Mouse (Mus musculus) embryonic facial prominence, embryonic 11.5 days (tissue): ENCODE results near the gene Neurl3. TPM values are rescaled to one million over a fixed set of nuclear protein-coding genes. Genes with fewer than 3 reads are reported as not detected.

Experiments used
- ATAC-seq: fragments of 200-750 bp; cut with Nextera tagmentation; replicated peaks from 2 replicates; pipeline ENCODE4 v1.8.0; 2017; ENCODE audit warnings: low read depth; ENCODE audit not compliant: insufficient number of reproducible peaks, low FRiP score, low TSS enrichment
- DNase-seq: peaks from one replicate; pipeline ENCODE4 v3.0.0-alpha.2; 2015; ENCODE audit warnings: low spot score
- H3K27ac ChIP-seq: fragments of 300-500 bp; sonication (generic); replicated peaks from 2 replicates; pipeline ENCODE4 v1.5.1; 2014; ENCODE audit warnings: mild to moderate bottlenecking, low read depth, low read length, control low read depth
- H3K27me3 ChIP-seq: fragments of 300-500 bp; sonication (generic); 2 replicates; pipeline ENCODE4 v1.6.1; 2014; ENCODE audit warnings: mild to moderate bottlenecking, low read length, moderate library complexity, mixed read lengths; ENCODE audit not compliant: control insufficient read depth, insufficient read depth
- H3K36me3 ChIP-seq: fragments of 300-500 bp; sonication (generic); replicated peaks from 2 replicates; pipeline ENCODE4 v1.6.1; 2014; ENCODE audit warnings: low read depth, mild to moderate bottlenecking, low read length, moderate library complexity, mixed read lengths; ENCODE audit not compliant: control insufficient read depth, insufficient read depth
- H3K4me1 ChIP-seq: fragments of 300-500 bp; sonication (generic); 2 replicates; pipeline ENCODE4 v1.6.1; 2014; ENCODE audit warnings: low read length, mixed read lengths; ENCODE audit not compliant: control insufficient read depth, insufficient read depth
- H3K4me2 ChIP-seq: fragments of 300-500 bp; sonication (generic); 2 replicates; pipeline ENCODE4 v1.6.1; 2014; ENCODE audit warnings: low read depth, mild to moderate bottlenecking, control low read depth, low read length, moderate library complexity
- H3K4me3 ChIP-seq: fragments of 300-500 bp; sonication (generic); 2 replicates; pipeline ENCODE4 v1.5.1; 2014; ENCODE audit warnings: low read depth, low read length, control low read depth
- H3K9ac ChIP-seq: fragments of 300-500 bp; sonication (generic); replicated peaks from 2 replicates; pipeline ENCODE4 v1.6.1; 2014; ENCODE audit warnings: mild to moderate bottlenecking, control low read depth, low read length
- H3K9me3 ChIP-seq: fragments of 300-500 bp; sonication (generic); replicated peaks from 2 replicates; pipeline ENCODE4 v1.6.1; 2016; ENCODE audit warnings: mild to moderate bottlenecking, low read length, inconsistent platforms, mixed read lengths; ENCODE audit not compliant: control insufficient read depth
- WGBS: fragments of 180-500 bp; shearing (Covaris S2); extraction: QIAGEN DNeasy Blood & Tissue Kit; methylation state at CpG from one replicate; pipeline ENCODE4 v1.1.7; 2014; 5-methylcytosine and 5-hydroxymethylcytosine counted together
- polyA plus RNA-seq: library from polyadenylated mRNA; unstranded; fragments of >200 nt; fragmentation: Nextera tagmentation; extraction: Ambion mirVana; gene quantifications from 2 replicates; pipeline ENCODE4 v1.2.1, GENCODE M21; 2014

The Neurl3 gene
- polyA plus RNA-seq, 1 experiment from 2014 or later, result 1.2 TPM

DNA sequence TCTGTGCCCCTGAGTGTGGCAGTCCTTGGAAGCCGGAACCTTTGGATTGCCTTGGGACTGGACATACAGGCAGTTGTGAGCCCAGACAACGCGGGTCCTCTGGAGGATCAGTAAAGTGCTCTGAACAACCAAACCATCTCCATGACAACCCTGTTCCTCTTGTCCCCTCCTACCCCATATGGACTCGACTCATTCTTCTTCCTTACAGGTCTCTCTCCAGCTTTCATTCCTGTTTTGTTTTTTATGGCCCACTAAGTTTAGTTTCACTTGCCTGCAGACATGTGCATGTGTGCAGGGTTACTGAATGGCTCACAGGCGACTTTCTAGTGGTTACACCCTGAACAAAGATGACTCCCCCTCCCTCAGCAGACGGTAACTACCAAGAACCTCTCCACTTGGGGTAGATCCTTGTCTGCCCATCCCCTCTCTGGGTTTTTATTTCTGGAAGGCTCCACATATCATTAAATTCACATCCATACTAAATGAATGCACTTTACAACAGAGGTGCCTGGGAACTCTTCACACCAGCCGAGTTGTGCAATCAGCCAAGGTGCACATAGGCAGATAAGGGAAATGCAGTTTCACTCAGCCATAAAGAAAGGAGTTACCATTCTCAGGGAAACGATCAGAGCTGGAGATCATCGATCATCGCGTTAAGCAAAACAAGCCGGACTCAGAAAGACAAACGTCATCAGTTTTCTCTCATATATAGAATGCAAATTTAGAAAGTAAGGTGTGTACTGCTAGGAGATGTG is 1.3 kb upstream of the Neurl3 start:
- Histone ChIP-seq H3K27me3 (no peaks in the 10 kb centered on the region), H3K4me2 (no peak overlapping the region), H3K9ac (no peak overlapping the region), H3K9me3 (no peaks in the 10 kb centered on the region), H3K27ac (no peak overlapping the region), H3K4me1 (peaks cover 6% of the 10 kb centered on the region), H3K36me3 (no peaks in the 10 kb centered on the region), H3K4me3 (no peak overlapping the region)
- ATAC-seq, result no peak
- no peak for DNase-seq
- WGBS, result 82% methylated on average over 13 of the region's 13 CpGs

GRCm38 (mm10) chr1:36273288-36273687 is 1.2 kb downstream of the Neurl3 start:
- ATAC-seq, result no peak
- Histone ChIP-seq H3K9ac (no peak overlapping the region; the same call in 1 of the 2 replicates), H3K4me3 (no peak overlapping the region), H3K4me1 (peaks cover 6% of the 10 kb centered on the region), H3K9me3 (no peaks in the 10 kb centered on the region), H3K27me3 (peaks cover 2% of the 10 kb centered on the region; the same call in 1 of the 2 replicates), H3K36me3 (no peaks in the 10 kb centered on the region), H3K27ac (no peak overlapping the region), H3K4me2 (no peak overlapping the region)
- DNase-seq, result peak; percentile 9
- WGBS, result 36% methylated on average over 9 of the region's 9 CpGs

GRCm38 (mm10) chr1:36272546-36272945 is 1.9 kb downstream of the Neurl3 start:
- ATAC-seq (no peak), DNase-seq (no peak)
- WGBS, result 83% methylated on average over 5 of the region's 5 CpGs
- no peaks in the 10 kb centered on the region for H3K9me3 ChIP-seq
- no peak overlapping the region for H3K4me2 ChIP-seq
- no peak overlapping the region for H3K9ac ChIP-seq
- H3K36me3 ChIP-seq, result no peaks in the 10 kb centered on the region
- H3K4me1 ChIP-seq, result peaks cover 6% of the 10 kb centered on the region
- no peak overlapping the region for H3K27ac ChIP-seq
- peaks cover 2% of the 10 kb centered on the region; the same call in 1 of the 2 replicates for H3K27me3 ChIP-seq
- H3K4me3 ChIP-seq, result no peak overlapping the region

DNA sequence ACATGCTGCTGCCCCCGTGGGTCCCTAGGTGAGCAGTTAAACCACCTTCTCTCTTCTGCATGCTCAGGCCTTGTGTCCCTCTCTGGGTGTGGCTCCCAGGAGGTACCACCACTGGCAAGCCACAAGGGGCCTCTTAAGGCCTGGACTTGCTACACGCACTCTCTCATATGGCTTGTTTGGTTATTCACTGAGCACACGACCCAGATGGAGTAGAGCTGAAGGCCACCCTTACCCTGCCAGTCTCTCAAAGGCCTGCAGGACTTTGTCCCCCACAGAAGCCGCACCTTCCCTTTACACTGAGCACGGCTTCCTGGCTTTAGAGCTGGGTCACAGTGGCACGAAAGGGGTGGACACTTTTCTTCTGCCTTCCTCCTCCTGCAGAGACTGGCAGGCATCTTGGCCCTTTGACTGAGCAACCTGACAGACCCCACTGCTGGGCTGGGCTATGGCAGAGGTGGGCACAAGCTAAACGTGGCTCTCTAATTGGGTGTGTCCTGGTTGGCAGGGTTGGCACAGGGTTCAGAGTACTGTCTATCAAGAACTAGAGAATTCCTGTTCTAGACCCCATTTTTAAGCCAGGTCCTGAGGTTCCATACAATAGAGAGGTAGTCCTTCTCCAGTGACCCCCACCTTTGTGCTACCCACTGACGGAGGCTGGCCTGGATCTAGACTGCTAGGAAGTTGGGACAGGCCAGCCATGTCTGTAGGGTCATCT is 2.8 kb downstream of the Neurl3 start:
- Histone ChIP-seq H3K4me2 (no peak overlapping the region), H3K9ac (no peak overlapping the region), H3K36me3 (no peaks in the 10 kb centered on the region), H3K27me3 (peaks cover 2% of the 10 kb centered on the region; the same call in 1 of the 2 replicates), H3K4me3 (no peak overlapping the region), H3K4me1 (peaks cover 6% of the 10 kb centered on the region), H3K9me3 (no peaks in the 10 kb centered on the region), H3K27ac (no peak overlapping the region)
- ATAC-seq (no peak), DNase-seq (no peak)
- WGBS, result 77% methylated on average over 8 of the region's 8 CpGs

DNA sequence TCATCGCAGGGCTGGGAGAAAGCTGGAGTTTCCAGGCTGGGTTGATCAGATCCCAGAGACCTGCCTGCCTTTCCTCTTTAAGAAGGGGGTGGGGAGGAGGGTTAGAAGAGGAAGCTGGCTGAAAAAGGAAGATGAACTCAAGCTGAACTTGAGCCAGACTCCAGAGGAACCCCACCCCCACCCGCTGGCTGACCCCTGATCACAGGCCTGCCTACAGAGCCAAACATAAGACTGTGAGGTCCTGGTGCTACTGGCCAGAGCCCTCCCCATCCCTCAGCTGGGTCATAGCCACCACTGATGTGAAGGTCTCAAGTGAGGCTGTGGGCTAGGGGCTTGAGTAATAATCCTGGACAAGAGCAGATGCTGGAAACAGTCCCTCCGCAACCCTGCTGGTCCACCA is 3.8 kb downstream of the Neurl3 start:
- DNase-seq, result peak; percentile 33

GRCm38 (mm10) chr1:36269121-36269795 is 5.2 kb downstream of the Neurl3 start:
- no peak overlapping the region for H3K27ac ChIP-seq
- peak; percentile 19 for DNase-seq
- peak overlapping the region; percentile 25 for H3K4me2 ChIP-seq
- H3K27me3 ChIP-seq, result peaks cover 2% of the 10 kb centered on the region; the same call in 1 of the 2 replicates
- no peaks in the 10 kb centered on the region for H3K9me3 ChIP-seq
- no peaks in the 10 kb centered on the region for H3K36me3 ChIP-seq
- WGBS, result 35% methylated on average over 54 of the region's 54 CpGs
- H3K4me3 ChIP-seq, result peak overlapping the region; percentile 12; the same call in 1 of the 2 replicates
- H3K9ac ChIP-seq, result 0 out of 2 replicates have a peak overlapping the region, but pooled peaks have one; percentile 27
- ATAC-seq, result no peak
- peaks cover 6% of the 10 kb centered on the region for H3K4me1 ChIP-seq

More for the DNA sequence above, 3.8 kb downstream of the Neurl3 start:
- H3K4me1 ChIP-seq, result peaks cover 6% of the 10 kb centered on the region
- no peak overlapping the region for H3K9ac ChIP-seq
- peak; percentile 50; the same call in 1 of the 2 replicates for ATAC-seq
- no peak overlapping the region for H3K4me3 ChIP-seq
- H3K27ac ChIP-seq, result no peak overlapping the region
- WGBS, result 34% methylated on average over 3 of the region's 3 CpGs
- peaks cover 2% of the 10 kb centered on the region; the same call in 1 of the 2 replicates for H3K27me3 ChIP-seq
- no peaks in the 10 kb centered on the region for H3K36me3 ChIP-seq
- no peak overlapping the region for H3K4me2 ChIP-seq
- H3K9me3 ChIP-seq, result no peaks in the 10 kb centered on the region

- WGBS, result 97% methylated on average over 3 of the region's 3 CpGs
- no peak for ATAC-seq
- H3K36me3 ChIP-seq, result no peaks in the 10 kb centered on the region
These were observed 6.9 kb downstream of the Neurl3 start for GRCm38 (mm10) chr1:36267595-36267994.

More at GRCm38 (mm10) chr1:36267595-36267994, 6.9 kb downstream of the Neurl3 start:
- H3K9me3 ChIP-seq, result no peaks in the 10 kb centered on the region
- no peak overlapping the region for H3K27ac ChIP-seq
- H3K4me3 ChIP-seq, result no peak overlapping the region
- no peak overlapping the region for H3K4me2 ChIP-seq
- H3K27me3 ChIP-seq, result peaks cover 2% of the 10 kb centered on the region; the same call in 1 of the 2 replicates
- no peaks in the 10 kb centered on the region; the same call in 1 of the 2 replicates for H3K4me1 ChIP-seq
- no peak overlapping the region for H3K9ac ChIP-seq
- DNase-seq, result no peak
